Mouse (Mus musculus): ENCODE measurements at regions not wholly inside any gene's neighbourhood (a gene's known extent, or its start where the extent isn't known, plus 50 kb on each side); places are given as distances from the start of the nearest gene placed in this dataset.

DNA sequence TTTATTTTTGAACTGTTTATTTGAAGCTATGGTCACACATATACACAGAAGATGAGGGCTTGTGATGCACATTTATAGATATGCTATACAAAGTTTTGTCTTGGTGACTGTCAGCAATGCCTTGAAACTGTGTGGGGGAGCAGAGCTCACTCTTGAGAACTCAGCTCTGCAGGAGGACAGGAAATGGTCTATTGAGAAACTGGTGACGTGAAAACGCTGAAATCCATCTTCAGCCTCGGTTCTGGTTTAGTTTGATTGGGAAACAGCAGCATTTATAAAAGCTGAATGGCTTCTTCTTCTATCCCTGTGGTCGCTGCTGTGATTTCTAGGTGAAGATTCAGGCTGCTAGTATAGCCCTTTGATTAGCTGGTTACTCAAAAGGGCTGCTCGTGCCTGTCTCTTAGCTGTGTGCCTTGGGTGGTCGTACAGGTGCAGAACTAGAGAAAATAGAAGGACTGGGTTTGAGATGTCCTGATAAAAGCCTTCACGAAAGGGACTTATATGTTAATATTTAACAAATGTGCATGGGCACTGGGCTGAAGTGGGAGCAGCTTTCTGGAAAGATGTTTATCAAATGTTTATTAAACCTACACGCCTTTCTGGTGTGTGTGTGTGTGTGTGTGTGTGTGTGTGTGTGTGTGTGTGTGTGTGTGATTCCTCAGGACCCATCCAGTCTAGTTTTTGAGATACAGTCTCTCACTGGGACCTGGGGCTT lies 124.9 kb upstream of the Map3k1 start:
- H3K4me3 ChIP-seq (ENCODE audit: insufficient read depth, poor library complexity, severe bottlenecking): no peak overlapping the region
- no peak overlapping the region for H3ac ChIP-seq (ENCODE audit: control insufficient read depth, insufficient read length, low read depth)
- no peak for TF ChIP-seq MAX (IDR thresholded peaks at IDR 0.05)
- no peak for TF ChIP-seq MYOG (IDR thresholded peaks at IDR 0.05; ENCODE audit: control insufficient read depth, extremely low read depth, insufficient read length)
- no peak for TF ChIP-seq CTCF (IDR thresholded peaks at IDR 0.05; ENCODE audit: control insufficient read depth, insufficient read depth, insufficient read length)
- TF ChIP-seq FOSL1 (IDR thresholded peaks at IDR 0.05; ENCODE audit: insufficient read depth, low read length, poor library complexity, severe bottlenecking): no peak
- TF ChIP-seq CEBPB (IDR thresholded peaks at IDR 0.05; ENCODE audit: low read depth): no peak
- no peak for TF ChIP-seq USF1 (IDR thresholded peaks at IDR 0.05; ENCODE audit: low read depth)
- TF ChIP-seq MYOD1 (IDR thresholded peaks at IDR 0.05; ENCODE audit: control insufficient read depth, insufficient read length, low read depth): no peak
- no peaks in the 10 kb centered on the region for H3K79me3 ChIP-seq (ENCODE audit: low read depth)
- H3K79me2 ChIP-seq (ENCODE audit: control insufficient read depth, insufficient read depth): no peaks in the 10 kb centered on the region
- H3K36me3 ChIP-seq (ENCODE audit: control insufficient read depth, insufficient read depth): no peaks in the 10 kb centered on the region
- H3K27me3 ChIP-seq (ENCODE audit: control insufficient read depth, insufficient read depth, insufficient read length): no peaks in the 10 kb centered on the region

DNA sequence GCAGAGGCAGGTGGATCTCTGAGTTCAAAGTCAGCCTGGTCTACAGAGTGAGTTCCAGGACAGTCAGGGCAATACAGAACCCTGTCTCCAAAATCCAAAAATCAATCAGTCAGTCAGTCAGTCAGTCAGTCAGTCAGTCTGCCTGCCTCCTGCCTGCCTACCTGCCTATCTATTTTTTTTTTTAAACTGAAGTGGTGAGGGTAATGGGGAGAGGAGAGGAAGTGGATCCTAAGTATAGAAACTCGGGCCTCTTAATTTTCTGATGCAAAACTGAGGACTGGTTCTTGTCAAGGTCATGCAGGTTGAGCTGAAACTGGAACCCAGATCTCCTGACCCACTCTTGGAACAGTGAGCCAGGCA lies 126.9 kb upstream of the Map3k1 start:
- no peaks in the 10 kb centered on the region for H3K27me3 ChIP-seq (ENCODE audit: control insufficient read depth, insufficient read depth, insufficient read length)
- no peaks in the 10 kb centered on the region for H3K79me3 ChIP-seq (ENCODE audit: low read depth)
- H3K79me2 ChIP-seq (ENCODE audit: control insufficient read depth, insufficient read depth): no peaks in the 10 kb centered on the region
- no peaks in the 10 kb centered on the region for H3K36me3 ChIP-seq (ENCODE audit: control insufficient read depth, insufficient read depth)
- H3K4me3 ChIP-seq (ENCODE audit: insufficient read depth, poor library complexity, severe bottlenecking): no peak overlapping the region
- H3ac ChIP-seq (ENCODE audit: control insufficient read depth, insufficient read length, low read depth): no peak overlapping the region
- TF ChIP-seq CEBPB (IDR thresholded peaks at IDR 0.05; ENCODE audit: low read depth) (no peak), FOSL1 (IDR thresholded peaks at IDR 0.05; ENCODE audit: insufficient read depth, low read length, poor library complexity, severe bottlenecking) (no peak), MYOG (IDR thresholded peaks at IDR 0.05; ENCODE audit: control insufficient read depth, extremely low read depth, insufficient read length) (no peak), USF1 (IDR thresholded peaks at IDR 0.05; ENCODE audit: low read depth) (no peak), MYOD1 (IDR thresholded peaks at IDR 0.05; ENCODE audit: control insufficient read depth, insufficient read length, low read depth) (no peak), CTCF (IDR thresholded peaks at IDR 0.05; ENCODE audit: control insufficient read depth, insufficient read depth, insufficient read length) (no peak), MAX (IDR thresholded peaks at IDR 0.05) (no peak)

DNA sequence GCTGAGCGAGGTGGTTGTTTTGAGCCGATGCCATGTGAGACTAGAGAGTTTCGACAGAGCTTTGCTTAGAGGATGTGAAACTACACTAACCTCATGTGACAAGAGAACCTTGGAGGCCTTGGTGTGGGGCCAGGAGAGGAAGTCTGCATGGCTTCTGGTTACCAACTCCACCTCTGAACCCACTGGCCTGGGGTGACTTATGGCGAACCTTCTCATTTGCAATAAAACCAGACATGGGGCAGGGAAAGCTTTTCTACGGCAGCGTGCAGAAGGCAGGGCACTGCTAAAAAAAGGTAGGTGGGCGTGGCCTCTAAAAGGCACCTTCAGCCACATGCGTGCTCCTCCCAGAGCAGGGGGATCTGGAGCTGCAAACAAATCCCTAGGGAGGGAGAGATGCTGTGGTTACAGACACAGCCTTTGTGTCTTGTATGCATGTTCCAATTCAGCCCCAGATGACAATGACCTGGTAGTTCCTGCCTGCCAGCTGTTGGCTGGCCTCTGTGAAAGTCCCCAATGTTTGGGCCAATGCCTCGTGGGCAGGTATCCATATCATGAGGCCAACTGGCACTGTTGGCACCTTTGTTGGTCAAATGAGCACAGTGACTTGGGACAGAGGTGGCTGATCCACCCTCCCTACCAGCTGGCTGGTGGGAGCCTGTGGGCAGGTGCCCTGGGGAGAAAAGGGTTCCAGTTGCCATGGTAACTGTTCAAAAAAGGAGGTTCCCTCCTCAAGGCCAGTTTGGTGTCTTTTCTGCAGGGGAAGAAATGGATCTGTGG lies 127.5 kb upstream of the Map3k1 start:
- TF ChIP-seq MYOD1 (IDR thresholded peaks at IDR 0.05; ENCODE audit: control insufficient read depth, insufficient read length, low read depth) (no peak), CEBPB (IDR thresholded peaks at IDR 0.05; ENCODE audit: low read depth) (no peak), USF1 (IDR thresholded peaks at IDR 0.05; ENCODE audit: low read depth) (no peak), CTCF (IDR thresholded peaks at IDR 0.05; ENCODE audit: control insufficient read depth, insufficient read depth, insufficient read length) (no peak), MAX (IDR thresholded peaks at IDR 0.05) (no peak), MYOG (IDR thresholded peaks at IDR 0.05; ENCODE audit: control insufficient read depth, extremely low read depth, insufficient read length) (no peak), FOSL1 (IDR thresholded peaks at IDR 0.05; ENCODE audit: insufficient read depth, low read length, poor library complexity, severe bottlenecking) (no peak)
- no peaks in the 10 kb centered on the region for H3K79me2 ChIP-seq (ENCODE audit: control insufficient read depth, insufficient read depth)
- H3K79me3 ChIP-seq (ENCODE audit: low read depth): no peaks in the 10 kb centered on the region
- H3ac ChIP-seq (ENCODE audit: control insufficient read depth, insufficient read length, low read depth): no peak overlapping the region
- H3K4me3 ChIP-seq (ENCODE audit: insufficient read depth, poor library complexity, severe bottlenecking): no peak overlapping the region
- no peaks in the 10 kb centered on the region for H3K27me3 ChIP-seq (ENCODE audit: control insufficient read depth, insufficient read depth, insufficient read length)
- H3K36me3 ChIP-seq (ENCODE audit: control insufficient read depth, insufficient read depth): no peaks in the 10 kb centered on the region

DNA sequence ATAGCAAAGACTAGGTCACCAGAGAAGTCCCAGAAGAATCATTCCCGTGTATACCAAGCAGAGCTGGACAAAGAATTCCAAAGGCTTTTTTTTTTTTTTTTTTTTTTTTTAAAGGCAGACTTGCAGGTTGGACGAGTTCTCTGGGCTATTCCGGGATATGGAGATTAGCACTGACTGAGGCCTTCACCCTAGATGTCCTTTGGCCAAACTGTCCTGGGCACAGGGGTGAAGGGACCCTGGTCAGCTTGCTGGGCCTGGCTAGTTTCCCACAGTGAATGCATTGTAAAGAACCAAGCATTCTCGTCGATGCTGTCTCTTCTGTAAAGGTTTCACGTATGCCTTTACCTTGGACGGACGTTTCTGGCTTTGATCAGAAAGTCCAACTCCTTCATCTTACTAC lies 128.2 kb upstream of the Map3k1 start:
- no peak overlapping the region for H3ac ChIP-seq (ENCODE audit: control insufficient read depth, insufficient read length, low read depth)
- H3K79me2 ChIP-seq (ENCODE audit: control insufficient read depth, insufficient read depth): no peaks in the 10 kb centered on the region
- H3K79me3 ChIP-seq (ENCODE audit: low read depth): no peaks in the 10 kb centered on the region
- TF ChIP-seq MYOD1 (IDR thresholded peaks at IDR 0.05; ENCODE audit: control insufficient read depth, insufficient read length, low read depth): no peak
- TF ChIP-seq CTCF (IDR thresholded peaks at IDR 0.05; ENCODE audit: control insufficient read depth, insufficient read depth, insufficient read length): no peak
- no peak for TF ChIP-seq CEBPB (IDR thresholded peaks at IDR 0.05; ENCODE audit: low read depth)
- TF ChIP-seq USF1 (IDR thresholded peaks at IDR 0.05; ENCODE audit: low read depth): no peak
- no peak for TF ChIP-seq MYOG (IDR thresholded peaks at IDR 0.05; ENCODE audit: control insufficient read depth, extremely low read depth, insufficient read length)
- no peak for TF ChIP-seq FOSL1 (IDR thresholded peaks at IDR 0.05; ENCODE audit: insufficient read depth, low read length, poor library complexity, severe bottlenecking)
- TF ChIP-seq MAX (IDR thresholded peaks at IDR 0.05): no peak
- no peaks in the 10 kb centered on the region for H3K27me3 ChIP-seq (ENCODE audit: control insufficient read depth, insufficient read depth, insufficient read length)
- H3K4me3 ChIP-seq (ENCODE audit: insufficient read depth, poor library complexity, severe bottlenecking): no peak overlapping the region
- H3K36me3 ChIP-seq (ENCODE audit: control insufficient read depth, insufficient read depth): no peaks in the 10 kb centered on the region

DNA sequence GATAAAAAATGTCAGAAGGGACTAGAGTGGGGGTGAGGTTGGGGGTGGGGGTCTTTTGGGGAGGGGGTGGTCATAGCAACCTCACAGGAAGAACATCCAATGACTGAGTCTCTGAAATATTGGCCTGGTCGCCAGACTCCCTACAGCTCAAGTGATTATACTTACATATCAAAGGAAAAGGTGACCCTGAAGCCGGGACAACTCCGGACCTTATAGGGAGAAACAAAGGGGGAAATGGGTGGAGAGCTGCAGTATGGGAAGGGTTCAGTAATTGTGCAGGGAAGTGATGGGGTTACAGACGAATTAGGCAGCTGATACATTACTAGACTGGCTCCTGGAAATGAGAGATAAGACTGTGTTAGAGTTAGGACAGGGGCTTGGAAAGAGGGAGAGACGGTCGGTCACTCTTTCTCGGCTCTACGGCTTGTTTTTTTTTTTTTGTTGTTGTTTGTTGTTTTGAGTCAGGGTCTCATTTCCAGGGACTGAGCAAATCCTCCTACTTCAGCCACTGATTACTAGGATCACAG lies 130.2 kb upstream of the Map3k1 start:
- H3K36me3 ChIP-seq (ENCODE audit: control insufficient read depth, insufficient read depth): no peaks in the 10 kb centered on the region
- H3K79me2 ChIP-seq (ENCODE audit: control insufficient read depth, insufficient read depth): no peaks in the 10 kb centered on the region
- H3K79me3 ChIP-seq (ENCODE audit: low read depth): no peaks in the 10 kb centered on the region
- no peak overlapping the region for H3ac ChIP-seq (ENCODE audit: control insufficient read depth, insufficient read length, low read depth)
- TF ChIP-seq MAX (IDR thresholded peaks at IDR 0.05): no peak
- TF ChIP-seq USF1 (IDR thresholded peaks at IDR 0.05; ENCODE audit: low read depth): no peak
- no peak for TF ChIP-seq CTCF (IDR thresholded peaks at IDR 0.05; ENCODE audit: control insufficient read depth, insufficient read depth, insufficient read length)
- no peak for TF ChIP-seq MYOG (IDR thresholded peaks at IDR 0.05; ENCODE audit: control insufficient read depth, extremely low read depth, insufficient read length)
- no peak for TF ChIP-seq MYOD1 (IDR thresholded peaks at IDR 0.05; ENCODE audit: control insufficient read depth, insufficient read length, low read depth)
- TF ChIP-seq CEBPB (IDR thresholded peaks at IDR 0.05; ENCODE audit: low read depth): no peak
- no peak for TF ChIP-seq FOSL1 (IDR thresholded peaks at IDR 0.05; ENCODE audit: insufficient read depth, low read length, poor library complexity, severe bottlenecking)
- H3K4me3 ChIP-seq (ENCODE audit: insufficient read depth, poor library complexity, severe bottlenecking): no peak overlapping the region
- H3K27me3 ChIP-seq (ENCODE audit: control insufficient read depth, insufficient read depth, insufficient read length): no peaks in the 10 kb centered on the region
